Mouse (Mus musculus): ENCODE results near the gene Gm5169. TPM values are rescaled to one million over a fixed set of nuclear protein-coding genes. Genes with fewer than 3 reads are reported as not detected.

Gm5169 gene
- not detected for polyA plus RNA-seq (2017; shearing (Covaris generic))

DNA sequence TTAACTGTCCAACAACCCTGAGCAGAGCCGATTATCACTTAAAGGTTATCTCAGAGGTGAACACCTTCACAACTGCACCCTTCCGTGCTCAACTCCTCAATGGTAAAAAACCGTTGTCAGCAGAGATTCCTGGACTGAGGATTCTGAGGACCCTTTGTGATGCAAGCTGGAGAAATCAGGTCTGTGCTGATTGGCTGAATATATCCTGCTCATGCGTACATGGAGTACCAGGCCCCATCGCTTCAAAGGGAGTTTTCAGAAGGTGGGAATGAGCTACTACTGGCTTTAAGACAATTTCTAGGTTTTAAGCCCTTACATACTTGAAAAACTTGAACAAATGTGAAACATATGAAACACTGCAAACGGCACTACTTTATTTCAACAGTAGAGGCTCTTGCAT is at the start of gene Gm5169:
Gene Gm5169, minus strand, starts transcription at position 101 of the 400 bp plus-strand sequence.

All from activated CD4-positive, CD25-positive, alpha-beta regulatory T cell, adult 9 weeks (primary cell).